ENCODE assay signal across 7 mouse cellular contexts in the genomic region with DNA sequence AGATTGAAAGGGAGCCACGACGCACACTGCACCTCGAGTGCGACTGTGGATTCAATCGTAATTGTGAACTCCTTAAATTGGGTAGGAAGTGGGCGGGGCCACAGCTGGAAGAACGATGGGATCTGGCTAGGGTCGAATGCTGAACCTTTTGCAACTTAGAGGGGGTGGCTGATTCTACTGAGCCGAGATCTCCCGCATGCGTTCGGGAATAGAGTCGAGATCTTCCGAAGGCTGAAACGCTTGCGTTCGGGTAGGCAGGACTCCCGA. TPM values are rescaled to one million over a fixed set of nuclear protein-coding genes. Genes with fewer than 3 reads are reported as not detected.
A peak's percentile ranks its signal among the peaks of the same experiment; 100 is the strongest.
DNase-seq lines count a peak whose midpoint lies in the region; ATAC-seq and TF ChIP-seq lines count a peak whose summit lies in the region.

No protein-coding gene starts in this region.

- TF ChIP-seq CTCF in lung, postnatal 0 days (IDR thresholded peaks at IDR 0.05), result no peak
- no peak for TF ChIP-seq CTCF in olfactory bulb, adult 2 months (IDR thresholded peaks at IDR 0.05; ENCODE audit: insufficient read depth, low read depth, low read length)

- 0 out of 2 replicates have a peak, but pooled peaks cover 3% of the 10 kb centered on the region for H3K4me1 ChIP-seq in lung, postnatal 0 days (ENCODE audit: insufficient read depth, low read depth, low read length)
- peaks cover 27% of the 10 kb centered on the region for H3K4me1 ChIP-seq in forebrain, embryonic 10.5 days
- H3K4me1 ChIP-seq in limb, embryonic 10.5 days, result peaks cover 17% of the 10 kb centered on the region
- H3K4me1 ChIP-seq in olfactory bulb, adult 2 months (ENCODE audit: control insufficient read depth, insufficient read depth, low read length), result peaks cover 15% of the 10 kb centered on the region

- H3K4me2 ChIP-seq in lung, postnatal 0 days (replicated peaks; ENCODE audit: low read depth, low read length), result peak overlapping the region; percentile 96

- no peaks in the 10 kb centered on the region for H3K9me3 ChIP-seq in lung, postnatal 0 days (ENCODE audit: low read length)
- H3K9me3 ChIP-seq in forebrain, embryonic 10.5 days, result no peaks in the 10 kb centered on the region
- no peaks in the 10 kb centered on the region for H3K9me3 ChIP-seq in limb, embryonic 10.5 days (replicated peaks)

- no peak for TF ChIP-seq EP300 in lung, postnatal 0 days (IDR thresholded peaks at IDR 0.05)

- no peak for ATAC-seq in lung, postnatal 0 days

- H3K4me3 ChIP-seq in lung, postnatal 0 days (ENCODE audit: low read depth, low read length), result peak overlapping the region; percentile 75
- H3K4me3 ChIP-seq in forebrain, embryonic 10.5 days, result peak overlapping the region; percentile 86
- peak overlapping the region; percentile 80 for H3K4me3 ChIP-seq in limb, embryonic 10.5 days
- peak overlapping the region; percentile 74 for H3K4me3 ChIP-seq in olfactory bulb, adult 2 months (ENCODE audit: insufficient read depth, low read depth, low read length)

- WGBS in lung, postnatal 0 days, result under 1% methylated on average over 18 of the region's 18 CpGs
- WGBS in forebrain, embryonic 10.5 days, result 0% methylated on average over 18 of the region's 18 CpGs
- under 1% methylated on average over 18 of the region's 18 CpGs for WGBS in limb, embryonic 10.5 days
- 0% methylated on average over 18 of the region's 18 CpGs for WGBS in olfactory bulb, adult 2 months

- H3K9ac ChIP-seq in lung, postnatal 0 days (replicated peaks; ENCODE audit: low read depth), result peak overlapping the region; percentile 71

- peaks cover 5% of the 10 kb centered on the region; the same call in 1 of the 2 replicates for H3K36me3 ChIP-seq in lung, postnatal 0 days (ENCODE audit: insufficient read depth, low read length)
- H3K36me3 ChIP-seq in forebrain, embryonic 10.5 days (replicated peaks), result peaks cover 38% of the 10 kb centered on the region
- H3K36me3 ChIP-seq in limb, embryonic 10.5 days, result peaks cover 51% of the 10 kb centered on the region

- H3K27ac ChIP-seq in lung, postnatal 0 days (ENCODE audit: low read length), result peak overlapping the region; percentile 94
- H3K27ac ChIP-seq in forebrain, embryonic 10.5 days, result peak overlapping the region; percentile 94
- peak overlapping the region; percentile 94 for H3K27ac ChIP-seq in limb, embryonic 10.5 days
- peak overlapping the region; percentile 81 for H3K27ac ChIP-seq in olfactory bulb, adult 2 months (ENCODE audit: insufficient read depth, low read depth, low read length)

- no peak for DNase-seq in lung, postnatal 0 days (ENCODE audit: low spot score)
- no peak for DNase-seq in lung, postnatal 25 days (ENCODE audit: low spot score)
- no peak for DNase-seq in forebrain, embryonic 10.5 days (ENCODE audit: extremely low spot score, low spot score)
- DNase-seq in limb, embryonic 10.5 days (ENCODE audit: low spot score), result no peak
- no peak for DNase-seq in frontal cortex, postnatal 25 days (ENCODE audit: low spot score in 2 of 2)
- DNase-seq in thymus, postnatal 14 days, result no peak

- TF ChIP-seq POLR2A in olfactory bulb, adult 2 months (IDR thresholded peaks at IDR 0.05; ENCODE audit: insufficient read depth, low read depth, low read length), result peak; percentile 54

- H3K27me3 ChIP-seq in lung, postnatal 0 days (replicated peaks; ENCODE audit: insufficient read depth, low read length), result no peaks in the 10 kb centered on the region
- H3K27me3 ChIP-seq in forebrain, embryonic 10.5 days (ENCODE audit: poor library complexity, severe bottlenecking), result no peaks in the 10 kb centered on the region
- no peaks in the 10 kb centered on the region for H3K27me3 ChIP-seq in limb, embryonic 10.5 days (ENCODE audit: low read depth, poor library complexity, severe bottlenecking)

RNA-seq across cellular contexts. Expression of gene Mboat7, which starts 0.4 kb away (rescaled TPM):
- polyA plus RNA-seq in lung, postnatal 0 days (2015; fragmentation: Nextera tagmentation; extraction: Ambion mirVana), result 39.1 and 43.8 TPM in 2 replicates
- 37.5 and 40.9 TPM in 2 replicates for polyA plus RNA-seq in forebrain, embryonic 10.5 days (2016; fragmentation: Nextera tagmentation; extraction: Ambion mirVana)
- polyA plus RNA-seq in limb, embryonic 10.5 days (2016; fragmentation: Nextera tagmentation; extraction: Ambion mirVana), result 39.0 and 46.5 TPM in 2 replicates
- not detected in 2 replicates for polyA plus RNA-seq in olfactory bulb, adult 2 months (2012; ENCODE audit: insufficient read depth, insufficient read length, low replicate concordance, missing spikeins)

RNA-seq across cellular contexts. Expression of gene Tsen34, which starts 1.1 kb away (rescaled TPM):
- polyA plus RNA-seq in lung, postnatal 0 days (2015; fragmentation: Nextera tagmentation; extraction: Ambion mirVana), result 155 and 158 TPM in 2 replicates
- 286 and 298 TPM in 2 replicates for polyA plus RNA-seq in forebrain, embryonic 10.5 days (2016; fragmentation: Nextera tagmentation; extraction: Ambion mirVana)
- polyA plus RNA-seq in limb, embryonic 10.5 days (2016; fragmentation: Nextera tagmentation; extraction: Ambion mirVana), result 328 and 357 TPM in 2 replicates
- polyA plus RNA-seq in olfactory bulb, adult 2 months (2012; ENCODE audit: insufficient read depth, insufficient read length, low replicate concordance, missing spikeins), result not detected in 2 replicates

RNA-seq across cellular contexts. Expression of gene Rps9, which starts 10.1 kb away (rescaled TPM):
- 1,058 and 1,064 TPM in 2 replicates for polyA plus RNA-seq in lung, postnatal 0 days (2015; fragmentation: Nextera tagmentation; extraction: Ambion mirVana)
- 1,434 and 1,436 TPM in 2 replicates for polyA plus RNA-seq in forebrain, embryonic 10.5 days (2016; fragmentation: Nextera tagmentation; extraction: Ambion mirVana)
- polyA plus RNA-seq in limb, embryonic 10.5 days (2016; fragmentation: Nextera tagmentation; extraction: Ambion mirVana), result 1,366 and 1,587 TPM in 2 replicates
- 2,455 TPM in 1 of 2 replicates, not detected in the other for polyA plus RNA-seq in olfactory bulb, adult 2 months (2012; ENCODE audit: insufficient read depth, insufficient read length, low replicate concordance, missing spikeins)

RNA-seq across cellular contexts. Expression of gene Tmc4, which starts 16.4 kb away (rescaled TPM):
- 60.3 and 69.0 TPM in 2 replicates for polyA plus RNA-seq in lung, postnatal 0 days (2015; fragmentation: Nextera tagmentation; extraction: Ambion mirVana)
- 3.3 and 4.1 TPM in 2 replicates for polyA plus RNA-seq in forebrain, embryonic 10.5 days (2016; fragmentation: Nextera tagmentation; extraction: Ambion mirVana)
- 4.2 and 5.0 TPM in 2 replicates for polyA plus RNA-seq in limb, embryonic 10.5 days (2016; fragmentation: Nextera tagmentation; extraction: Ambion mirVana)
- not detected in 2 replicates for polyA plus RNA-seq in olfactory bulb, adult 2 months (2012; ENCODE audit: insufficient read depth, insufficient read length, low replicate concordance, missing spikeins)

RNA-seq across cellular contexts. Expression of gene Pirb, which starts 26.4 kb away (rescaled TPM):
- 4.7 and 5.3 TPM in 2 replicates for polyA plus RNA-seq in lung, postnatal 0 days (2015; fragmentation: Nextera tagmentation; extraction: Ambion mirVana)
- 0.19 and 0.26 TPM in 2 replicates for polyA plus RNA-seq in forebrain, embryonic 10.5 days (2016; fragmentation: Nextera tagmentation; extraction: Ambion mirVana)
- 0.08 and 0.13 TPM in 2 replicates for polyA plus RNA-seq in limb, embryonic 10.5 days (2016; fragmentation: Nextera tagmentation; extraction: Ambion mirVana)
- polyA plus RNA-seq in olfactory bulb, adult 2 months (2012; ENCODE audit: insufficient read depth, insufficient read length, low replicate concordance, missing spikeins), result not detected in 2 replicates

Comparison
In these comparisons a context has a peak if more than half of its experiments do, and no peak if none do; other contexts are left out.
1. RNA of gene Tsen34, which starts 1.1 kb away (polyA plus RNA-seq): 328 to 357 TPM in limb, embryonic 10.5 days, 286 to 298 TPM in forebrain, embryonic 10.5 days and 155 to 158 TPM in lung, postnatal 0 days; not detected in olfactory bulb, adult 2 months; every median in the first group is over 100 times any median in the second.
2. Peak in every context shown above with its lines, with median percentiles within 50 percentile points of each other: H3K27ac ChIP-seq and H3K4me3 ChIP-seq.